Mouse (Mus musculus) E14TG2a.4 (cell line): ENCODE results near the gene Stk26.

ENCODE experiments used
- CTCF ChIP-seq: conservative IDR thresholded peaks from 2 replicates; pipeline ENCODE4 v1.5.1; 2014; ENCODE audit warnings: low read length
- POU5F1 ChIP-seq: IDR thresholded peaks from 2 replicates; pipeline ENCODE4 v1.6.1; 2014; ENCODE audit warnings: low read length, borderline replicate concordance

- TF ChIP-seq CTCF (no peak), POU5F1 (no peak)
These were observed 69.1 kb downstream of the Stk26 start for GRCm38 (mm10) chrX:50909915-50910314.
